Mouse (Mus musculus): ENCODE measurements around the gene Nr3c2.

- no peak for TF ChIP-seq HCFC1 (IDR thresholded peaks at IDR 0.05; ENCODE audit: low read depth, low read length)
- TF ChIP-seq POLR2A (IDR thresholded peaks at IDR 0.05; ENCODE audit: low read depth, low read length): no peak
- no peak for TF ChIP-seq PAX5 (IDR thresholded peaks at IDR 0.05; ENCODE audit: low read length)
- no peak for TF ChIP-seq CTCF (conservative IDR thresholded peaks at IDR 0.05 in 1 of 2, IDR thresholded peaks at IDR 0.05 in 1 of 2; ENCODE audit: low read depth in 2 of 2, low read length in 2 of 2)
- no peak for TF ChIP-seq NRF1 (IDR thresholded peaks at IDR 0.05; ENCODE audit: low read depth, low read length)
- TF ChIP-seq CHD1 (IDR thresholded peaks at IDR 0.05; ENCODE audit: low read depth, low read length): no peak
- no peak for TF ChIP-seq BHLHE40 (IDR thresholded peaks at IDR 0.05; ENCODE audit: low read depth, low read length)
- TF ChIP-seq ELF1 (IDR thresholded peaks at IDR 0.05; ENCODE audit: low read depth, low read length): no peak
- no peak for TF ChIP-seq MAFK (IDR thresholded peaks at IDR 0.05; ENCODE audit: insufficient replicate concordance, low read length)
- no peak for TF ChIP-seq MAX (IDR thresholded peaks at IDR 0.05; ENCODE audit: low read length)
- no peak for TF ChIP-seq GABPA (IDR thresholded peaks at IDR 0.05; ENCODE audit: insufficient replicate concordance, low read depth, low read length)
- no peak for TF ChIP-seq EP300 (IDR thresholded peaks at IDR 0.05; ENCODE audit: low read length)
Measured at GRCm38 (mm10) chr8:77033706-77034464, 134.6 kb downstream of the Nr3c2 start.

All from CH12.LX (cell line).